Mouse (Mus musculus): ENCODE data around the gene Fgf11.
A peak's percentile ranks its signal among the peaks of the same experiment; 100 is the strongest.

The Fgf11 gene

GRCm38 (mm10) chr11:69760160-69760900, 41.3 kb downstream of the Fgf11 start:
- Histone ChIP-seq H3K36me3 (ENCODE audit: insufficient read depth, low read length) (peaks cover 24% of the 10 kb centered on the region), H3K9me3 (ENCODE audit: low read length) (no peaks in the 10 kb centered on the region), H3K27me3 (ENCODE audit: insufficient read depth, low read length) (peaks cover under 1% of the 10 kb centered on the region; the same call in 1 of the 2 replicates), H3K4me3 (replicated peaks; ENCODE audit: low read length) (peak overlapping the region; percentile 88), H3K4me1 (replicated peaks; ENCODE audit: low read depth, low read length) (peaks cover 62% of the 10 kb centered on the region)
- no peak for TF ChIP-seq NANOG (IDR thresholded peaks at IDR 0.05; ENCODE audit: borderline replicate concordance, low read length)
- TF ChIP-seq CTCF (conservative IDR thresholded peaks at IDR 0.05; ENCODE audit: low read length), result no peak

GRCm38 (mm10) chr11:69758971-69759721, 42.5 kb downstream of the Fgf11 start:
- H3K4me1 ChIP-seq (replicated peaks; ENCODE audit: low read depth, low read length), result peaks cover 61% of the 10 kb centered on the region
- H3K36me3 ChIP-seq (ENCODE audit: insufficient read depth, low read length), result peaks cover 27% of the 10 kb centered on the region
- peak overlapping the region; percentile 88 for H3K4me3 ChIP-seq (replicated peaks; ENCODE audit: low read length)
- H3K9me3 ChIP-seq (ENCODE audit: low read length), result no peaks in the 10 kb centered on the region
- TF ChIP-seq POU5F1 (IDR thresholded peaks at IDR 0.05; ENCODE audit: borderline replicate concordance, low read length) (peak; percentile 64; the same call in 1 of the 2 replicates), CTCF (conservative IDR thresholded peaks at IDR 0.05; ENCODE audit: low read length) (no peak), NANOG (IDR thresholded peaks at IDR 0.05; ENCODE audit: borderline replicate concordance, low read length) (no peak)
- H3K27me3 ChIP-seq (ENCODE audit: insufficient read depth, low read length), result no peaks in the 10 kb centered on the region

- Histone ChIP-seq H3K9me3 (ENCODE audit: low read length) (no peaks in the 10 kb centered on the region), H3K4me1 (replicated peaks; ENCODE audit: low read depth, low read length) (peaks cover 66% of the 10 kb centered on the region), H3K36me3 (ENCODE audit: insufficient read depth, low read length) (peaks cover 30% of the 10 kb centered on the region), H3K4me3 (replicated peaks; ENCODE audit: low read length) (peak within 1 kb of the TSS; percentile 88), H3K27me3 (ENCODE audit: insufficient read depth, low read length) (no peaks in the 10 kb centered on the region)
- no peak for TF ChIP-seq NANOG (IDR thresholded peaks at IDR 0.05; ENCODE audit: borderline replicate concordance, low read length)
- TF ChIP-seq CTCF (conservative IDR thresholded peaks at IDR 0.05; ENCODE audit: low read length), result no peak
- TF ChIP-seq POU5F1 (IDR thresholded peaks at IDR 0.05; ENCODE audit: borderline replicate concordance, low read length), result no peak
Observed at GRCm38 (mm10) chr11:69758478-69758970, 43.1 kb downstream of the Fgf11 start, which contains the start of gene Polr2a. Gene Polr2a, minus strand, starts transcription at chr11:69758637.

- H3K4me3 ChIP-seq (replicated peaks; ENCODE audit: low read length), result peak overlapping the region; percentile 88
- H3K27me3 ChIP-seq (ENCODE audit: insufficient read depth, low read length), result no peaks in the 10 kb centered on the region
- no peaks in the 10 kb centered on the region for H3K9me3 ChIP-seq (ENCODE audit: low read length)
- TF ChIP-seq CTCF (conservative IDR thresholded peaks at IDR 0.05; ENCODE audit: low read length) (no peak), NANOG (IDR thresholded peaks at IDR 0.05; ENCODE audit: borderline replicate concordance, low read length) (no peak), POU5F1 (IDR thresholded peaks at IDR 0.05; ENCODE audit: borderline replicate concordance, low read length) (no peak)
- H3K36me3 ChIP-seq (ENCODE audit: insufficient read depth, low read length), result peaks cover 33% of the 10 kb centered on the region
- H3K4me1 ChIP-seq (replicated peaks; ENCODE audit: low read depth, low read length), result peaks cover 70% of the 10 kb centered on the region
Observed at GRCm38 (mm10) chr11:69758090-69758456, 43.6 kb downstream of the Fgf11 start.

- TF ChIP-seq NANOG (IDR thresholded peaks at IDR 0.05; ENCODE audit: borderline replicate concordance, low read length) (no peak), POU5F1 (IDR thresholded peaks at IDR 0.05; ENCODE audit: borderline replicate concordance, low read length) (no peak), CTCF (conservative IDR thresholded peaks at IDR 0.05; ENCODE audit: low read length) (no peak)
Observed at GRCm38 (mm10) chr11:69757303-69758089, 44.2 kb downstream of the Fgf11 start.

GRCm38 (mm10) chr11:69754701-69755100, 47.0 kb downstream of the Fgf11 start:
- Histone ChIP-seq H3K27me3 (ENCODE audit: insufficient read depth, low read length) (no peaks in the 10 kb centered on the region), H3K36me3 (ENCODE audit: insufficient read depth, low read length) (peaks cover 62% of the 10 kb centered on the region), H3K4me3 (replicated peaks; ENCODE audit: low read length) (peak overlapping the region; percentile 35; the same call in 1 of the 2 replicates), H3K9me3 (ENCODE audit: low read length) (no peaks in the 10 kb centered on the region), H3K4me1 (replicated peaks; ENCODE audit: low read depth, low read length) (peaks cover 71% of the 10 kb centered on the region)
- TF ChIP-seq NANOG (IDR thresholded peaks at IDR 0.05; ENCODE audit: borderline replicate concordance, low read length) (no peak), CTCF (conservative IDR thresholded peaks at IDR 0.05; ENCODE audit: low read length) (peak; percentile 32), POU5F1 (IDR thresholded peaks at IDR 0.05; ENCODE audit: borderline replicate concordance, low read length) (no peak)

More at GRCm38 (mm10) chr11:69757303-69758089, 44.2 kb downstream of the Fgf11 start:
- Histone ChIP-seq H3K4me3 (replicated peaks; ENCODE audit: low read length) (peak overlapping the region; percentile 88), H3K36me3 (ENCODE audit: insufficient read depth, low read length) (peaks cover 39% of the 10 kb centered on the region), H3K9me3 (ENCODE audit: low read length) (no peaks in the 10 kb centered on the region), H3K4me1 (replicated peaks; ENCODE audit: low read depth, low read length) (peaks cover 76% of the 10 kb centered on the region), H3K27me3 (ENCODE audit: insufficient read depth, low read length) (no peaks in the 10 kb centered on the region)

GRCm38 (mm10) chr11:69754233-69754632, 47.4 kb downstream of the Fgf11 start:
- Histone ChIP-seq H3K9me3 (ENCODE audit: low read length) (no peaks in the 10 kb centered on the region), H3K4me3 (replicated peaks; ENCODE audit: low read length) (no peak overlapping the region), H3K27me3 (ENCODE audit: insufficient read depth, low read length) (no peaks in the 10 kb centered on the region), H3K36me3 (ENCODE audit: insufficient read depth, low read length) (peaks cover 67% of the 10 kb centered on the region), H3K4me1 (replicated peaks; ENCODE audit: low read depth, low read length) (peaks cover 71% of the 10 kb centered on the region)
- no peak for TF ChIP-seq CTCF (conservative IDR thresholded peaks at IDR 0.05; ENCODE audit: low read length)
- no peak for TF ChIP-seq NANOG (IDR thresholded peaks at IDR 0.05; ENCODE audit: borderline replicate concordance, low read length)
- no peak for TF ChIP-seq POU5F1 (IDR thresholded peaks at IDR 0.05; ENCODE audit: borderline replicate concordance, low read length)

GRCm38 (mm10) chr11:69752686-69753085, 49.0 kb downstream of the Fgf11 start:
- Histone ChIP-seq H3K4me3 (replicated peaks; ENCODE audit: low read length) (no peak overlapping the region), H3K27me3 (ENCODE audit: insufficient read depth, low read length) (no peaks in the 10 kb centered on the region), H3K36me3 (ENCODE audit: insufficient read depth, low read length) (peaks cover 81% of the 10 kb centered on the region), H3K9me3 (ENCODE audit: low read length) (no peaks in the 10 kb centered on the region), H3K4me1 (replicated peaks; ENCODE audit: low read depth, low read length) (peaks cover 81% of the 10 kb centered on the region)
- no peak for TF ChIP-seq NANOG (IDR thresholded peaks at IDR 0.05; ENCODE audit: borderline replicate concordance, low read length)
- TF ChIP-seq CTCF (conservative IDR thresholded peaks at IDR 0.05; ENCODE audit: low read length), result no peak
- no peak for TF ChIP-seq POU5F1 (IDR thresholded peaks at IDR 0.05; ENCODE audit: borderline replicate concordance, low read length)

Measured in E14TG2a.4 (cell line).